Mouse (Mus musculus) heart, postnatal 0 days (tissue): ENCODE measurements around the gene Anapc4. TPM values are rescaled to one million over a fixed set of nuclear protein-coding genes. Genes with fewer than 3 reads are reported as not detected.

ENCODE experiments used
- ATAC-seq: fragments of 200-750 bp; cut with Nextera tagmentation; 2 replicates; pipeline ENCODE4 v1.8.0; 2017; ENCODE audit warnings: low read depth, moderate number of reproducible peaks, moderate library complexity; ENCODE audit not compliant: insufficient read depth
- DNase-seq: peaks from one replicate; pipeline ENCODE4 v3.0.0-alpha.2; 2016; ENCODE audit warnings: low spot score
- H3K27ac ChIP-seq: fragments of 300-500 bp; sonication (generic); 2 replicates; pipeline ENCODE4 v1.5.1; 2014; ENCODE audit warnings: low read depth, mild to moderate bottlenecking
- H3K27me3 ChIP-seq: fragments of 300-500 bp; sonication (generic); 2 replicates; pipeline ENCODE4 v1.6.1; 2014; ENCODE audit warnings: low read length, mixed read lengths; ENCODE audit not compliant: control insufficient read depth, insufficient read depth
- H3K36me3 ChIP-seq: fragments of 300-500 bp; sonication (generic); replicated peaks from 2 replicates; pipeline ENCODE4 v1.6.1; 2014; ENCODE audit warnings: low read length, mixed read lengths; ENCODE audit not compliant: control insufficient read depth, insufficient read depth
- H3K4me1 ChIP-seq: fragments of 300-500 bp; sonication (generic); 2 replicates; pipeline ENCODE4 v1.6.1; 2014; ENCODE audit warnings: antibody characterized with exemption; ENCODE audit not compliant: control insufficient read depth, insufficient read depth
- H3K4me2 ChIP-seq: fragments of 300-500 bp; sonication (generic); 2 replicates; pipeline ENCODE4 v1.6.1; 2014; ENCODE audit warnings: low read depth, mild to moderate bottlenecking, low read length, moderate library complexity
- H3K4me3 ChIP-seq: fragments of 300-500 bp; sonication (generic); 2 replicates; pipeline ENCODE4 v1.5.1; 2014; ENCODE audit warnings: low read depth, low read length
- H3K9ac ChIP-seq: fragments of 300-500 bp; sonication (generic); replicated peaks from 2 replicates; pipeline ENCODE4 v1.6.1; 2014; ENCODE audit warnings: low read depth, low read length, mixed read lengths
- H3K9me3 ChIP-seq: fragments of 300-500 bp; sonication (generic); replicated peaks from 2 replicates; pipeline ENCODE4 v1.6.1; 2016; ENCODE audit warnings: low read length; ENCODE audit not compliant: control insufficient read depth
- CTCF ChIP-seq: IDR thresholded peaks from 2 replicates; pipeline ENCODE4 v1.5.1; 2016; ENCODE audit warnings: antibody characterized with exemption, control low read depth, low read depth
- EP300 ChIP-seq: IDR thresholded peaks from 2 replicates; pipeline ENCODE4 v1.6.1; 2016; ENCODE audit warnings: antibody characterized with exemption, low read depth
- WGBS: fragments of 180-500 bp; shearing (Covaris S2); extraction: QIAGEN DNeasy Blood & Tissue Kit; methylation state at CpG from one replicate; pipeline ENCODE4 v1.1.7; 2014; 5-methylcytosine and 5-hydroxymethylcytosine counted together
- polyA plus RNA-seq: library from polyadenylated mRNA; unstranded; fragments of >200 nt; fragmentation: Nextera tagmentation; extraction: Ambion mirVana; gene quantifications from 2 replicates; pipeline ENCODE4 v1.2.1, GENCODE M21; 2015
- total RNA-seq: library from RNA; depleted of rRNA; stranded (reverse); fragments of >200 nt; gene quantifications from 2 replicates; pipeline ENCODE4 v1.2.3, GENCODE M21; 2014; ENCODE audit warnings: low replicate concordance

Anapc4 gene
- total and polyA plus RNA-seq, 2 experiments from 2014 or later = 33.7 to 48.7 TPM

GRCm38 (mm10) chr5:52844319-52844718 lies 10.5 kb downstream of the Anapc4 start:
- ATAC-seq (no peak), DNase-seq (no peak)
- Histone ChIP-seq H3K4me1 (no peaks in the 10 kb centered on the region), H3K4me3 (no peak overlapping the region), H3K9me3 (no peaks in the 10 kb centered on the region), H3K4me2 (no peak overlapping the region), H3K36me3 (peaks cover 87% of the 10 kb centered on the region), H3K27me3 (no peaks in the 10 kb centered on the region), H3K27ac (no peak overlapping the region), H3K9ac (no peak overlapping the region)
- WGBS = 96% methylated on average over 7 of the region's 7 CpGs
- TF ChIP-seq CTCF (no peak), EP300 (no peak)

- H3K36me3 ChIP-seq = peaks cover 77% of the 10 kb centered on the region
- DNase-seq (no peak), ATAC-seq (no peak)
- no peaks in the 10 kb centered on the region for H3K27me3 ChIP-seq
- no peak overlapping the region for H3K4me2 ChIP-seq
- no peak for TF ChIP-seq EP300
- WGBS = 93% methylated on average over 5 of the region's 5 CpGs
- no peaks in the 10 kb centered on the region for H3K4me1 ChIP-seq
- H3K27ac ChIP-seq = no peak overlapping the region
- no peak overlapping the region for H3K9ac ChIP-seq
- no peak overlapping the region for H3K4me3 ChIP-seq
- H3K9me3 ChIP-seq = no peaks in the 10 kb centered on the region
Measured at GRCm38 (mm10) chr5:52855727-52856126, 21.9 kb downstream of the Anapc4 start.

- H3K36me3 ChIP-seq = peaks cover 78% of the 10 kb centered on the region
- no peak for DNase-seq
Measured at GRCm38 (mm10) chr5:52864446-52864845, 30.6 kb downstream of the Anapc4 start.

GRCm38 (mm10) chr5:52865825-52866224 lies 32.0 kb downstream of the Anapc4 start:
- Histone ChIP-seq H3K4me2 (no peak overlapping the region), H3K27ac (peak overlapping the region; percentile 60), H3K9ac (no peak overlapping the region; the same call in 1 of the 2 replicates), H3K27me3 (no peaks in the 10 kb centered on the region), H3K4me3 (no peak overlapping the region), H3K36me3 (peaks cover 67% of the 10 kb centered on the region), H3K4me1 (no peaks in the 10 kb centered on the region; the same call in 1 of the 2 replicates), H3K9me3 (no peaks in the 10 kb centered on the region)
- DNase-seq (peak; percentile 19), ATAC-seq (peak; percentile 69)
- no peak for TF ChIP-seq CTCF
- no peak for TF ChIP-seq EP300
- WGBS = 24% methylated on average over 9 of the region's 9 CpGs

More at GRCm38 (mm10) chr5:52864446-52864845, 30.6 kb downstream of the Anapc4 start:
- ATAC-seq = no peak
- Histone ChIP-seq H3K9me3 (no peaks in the 10 kb centered on the region), H3K9ac (no peak overlapping the region), H3K4me1 (no peaks in the 10 kb centered on the region; the same call in 1 of the 2 replicates), H3K4me3 (no peak overlapping the region), H3K27ac (no peak overlapping the region), H3K27me3 (no peaks in the 10 kb centered on the region), H3K4me2 (no peak overlapping the region)
- 90% methylated on average over 8 of the region's 8 CpGs for WGBS
- TF ChIP-seq CTCF = no peak
- TF ChIP-seq EP300 = no peak

- WGBS = 75% methylated on average over 18 of the region's 18 CpGs
- no peak overlapping the region for H3K9ac ChIP-seq
- ATAC-seq (no peak), DNase-seq (no peak)
- no peak overlapping the region for H3K4me2 ChIP-seq
- no peak overlapping the region for H3K4me3 ChIP-seq
- H3K27me3 ChIP-seq = no peaks in the 10 kb centered on the region
- no peaks in the 10 kb centered on the region; the same call in 1 of the 2 replicates for H3K4me1 ChIP-seq
- TF ChIP-seq CTCF = no peak
- no peak for TF ChIP-seq EP300
- H3K9me3 ChIP-seq = no peaks in the 10 kb centered on the region
- peaks cover 60% of the 10 kb centered on the region for H3K36me3 ChIP-seq
- peak overlapping the region; percentile 60 for H3K27ac ChIP-seq
Measured at GRCm38 (mm10) chr5:52866361-52867155, 32.7 kb downstream of the Anapc4 start.
